Mouse (Mus musculus): ENCODE results near the gene Pepd. TPM values are rescaled to one million over a fixed set of nuclear protein-coding genes. Genes with fewer than 3 reads are reported as not detected.

The Pepd gene
- polyA plus RNA-seq, 1 experiment from 2014 or later: 43.3 TPM

GRCm38 (mm10) chr7:34933142-34933541, 21.0 kb downstream of the Pepd start:
- H3K9ac ChIP-seq: 0 out of 2 replicates have a peak overlapping the region, but pooled peaks have one; percentile 40
- H3K27me3 ChIP-seq (replicated peaks): no peaks in the 10 kb centered on the region
- H3K4me2 ChIP-seq: no peak overlapping the region
- no peak overlapping the region for H3K27ac ChIP-seq (replicated peaks)
- peaks cover 5% of the 10 kb centered on the region; the same call in 1 of the 2 replicates for H3K9me3 ChIP-seq
- no peak overlapping the region for H3K4me3 ChIP-seq
- 49% methylated on average over 3 of the region's 3 CpGs for WGBS
- peaks cover 27% of the 10 kb centered on the region for H3K4me1 ChIP-seq
- ATAC-seq (ENCODE audit: extremely low read depth, insufficient number of reproducible peaks, low FRiP score, low TSS enrichment): no peak
- peaks cover 38% of the 10 kb centered on the region for H3K36me3 ChIP-seq

GRCm38 (mm10) chr7:34936347-34936746, 24.2 kb downstream of the Pepd start:
- peaks cover 15% of the 10 kb centered on the region for H3K4me1 ChIP-seq
- H3K36me3 ChIP-seq: peaks cover 40% of the 10 kb centered on the region
- no peak overlapping the region for H3K4me3 ChIP-seq
- no peak overlapping the region for H3K4me2 ChIP-seq
- no peak overlapping the region for H3K27ac ChIP-seq (replicated peaks)
- H3K27me3 ChIP-seq (replicated peaks): no peaks in the 10 kb centered on the region
- no peak for ATAC-seq (ENCODE audit: extremely low read depth, insufficient number of reproducible peaks, low FRiP score, low TSS enrichment)
- 91% methylated on average over 2 of the region's 2 CpGs for WGBS
- H3K9me3 ChIP-seq: peaks cover 5% of the 10 kb centered on the region; the same call in 1 of the 2 replicates
- H3K9ac ChIP-seq: no peak overlapping the region

- Histone ChIP-seq H3K36me3 (peaks cover 51% of the 10 kb centered on the region), H3K9me3 (peaks cover 5% of the 10 kb centered on the region; the same call in 1 of the 2 replicates), H3K4me1 (peaks cover 9% of the 10 kb centered on the region; the same call in 1 of the 2 replicates), H3K4me2 (no peak overlapping the region), H3K27me3 (replicated peaks) (no peaks in the 10 kb centered on the region), H3K4me3 (no peak overlapping the region), H3K27ac (replicated peaks) (no peak overlapping the region), H3K9ac (no peak overlapping the region)
- WGBS: 73% methylated on average over 7 of the region's 7 CpGs
- ATAC-seq (ENCODE audit: extremely low read depth, insufficient number of reproducible peaks, low FRiP score, low TSS enrichment): no peak
Observed at GRCm38 (mm10) chr7:34938636-34939261, 26.6 kb downstream of the Pepd start.

- no peak overlapping the region for H3K4me2 ChIP-seq
- H3K36me3 ChIP-seq: peaks cover 54% of the 10 kb centered on the region
- H3K4me1 ChIP-seq: peaks cover 9% of the 10 kb centered on the region; the same call in 1 of the 2 replicates
- WGBS: 66% methylated on average over 14 of the region's 14 CpGs
- H3K9me3 ChIP-seq: peaks cover 5% of the 10 kb centered on the region; the same call in 1 of the 2 replicates
- no peak overlapping the region for H3K9ac ChIP-seq
- no peak for ATAC-seq (ENCODE audit: extremely low read depth, insufficient number of reproducible peaks, low FRiP score, low TSS enrichment)
- H3K27me3 ChIP-seq (replicated peaks): no peaks in the 10 kb centered on the region
- no peak overlapping the region for H3K27ac ChIP-seq (replicated peaks)
- H3K4me3 ChIP-seq: no peak overlapping the region
Observed at GRCm38 (mm10) chr7:34939262-34939951, 27.2 kb downstream of the Pepd start.

GRCm38 (mm10) chr7:34939952-34940312, 27.8 kb downstream of the Pepd start:
- Histone ChIP-seq H3K27me3 (replicated peaks) (no peaks in the 10 kb centered on the region), H3K9ac (no peak overlapping the region), H3K4me3 (no peak overlapping the region), H3K4me2 (no peak overlapping the region), H3K36me3 (peaks cover 54% of the 10 kb centered on the region), H3K4me1 (peaks cover 9% of the 10 kb centered on the region; the same call in 1 of the 2 replicates), H3K27ac (replicated peaks) (no peak overlapping the region), H3K9me3 (peaks cover 5% of the 10 kb centered on the region; the same call in 1 of the 2 replicates)
- ATAC-seq (ENCODE audit: extremely low read depth, insufficient number of reproducible peaks, low FRiP score, low TSS enrichment): no peak
- 54% methylated on average over 7 of the region's 7 CpGs for WGBS

GRCm38 (mm10) chr7:34943581-34944123, 31.5 kb downstream of the Pepd start:
- H3K4me1 ChIP-seq: peaks cover 9% of the 10 kb centered on the region; the same call in 1 of the 2 replicates
- H3K4me2 ChIP-seq: no peak overlapping the region
- peaks cover 50% of the 10 kb centered on the region for H3K36me3 ChIP-seq
- H3K9ac ChIP-seq: no peak overlapping the region
- whole genome bisulfite sequencing: 61% methylated on average over 4 of the region's 4 CpGs
- no peaks in the 10 kb centered on the region for H3K9me3 ChIP-seq
- no peak overlapping the region for H3K27ac ChIP-seq (replicated peaks)
- ATAC-seq (ENCODE audit: extremely low read depth, insufficient number of reproducible peaks, low FRiP score, low TSS enrichment): no peak
- no peak overlapping the region for H3K4me3 ChIP-seq
- H3K27me3 ChIP-seq (replicated peaks): no peaks in the 10 kb centered on the region

GRCm38 (mm10) chr7:34946269-34946925, 34.2 kb downstream of the Pepd start:
- no peak for ATAC-seq (ENCODE audit: extremely low read depth, insufficient number of reproducible peaks, low FRiP score, low TSS enrichment)
- Histone ChIP-seq H3K27me3 (replicated peaks) (no peaks in the 10 kb centered on the region), H3K36me3 (peaks cover 50% of the 10 kb centered on the region), H3K4me3 (no peak overlapping the region), H3K4me1 (no peaks in the 10 kb centered on the region), H3K4me2 (no peak overlapping the region), H3K27ac (replicated peaks) (no peak overlapping the region), H3K9me3 (no peaks in the 10 kb centered on the region), H3K9ac (no peak overlapping the region)
- WGBS: 80% methylated on average over 7 of the region's 7 CpGs

GRCm38 (mm10) chr7:34954548-34954947, 42.4 kb downstream of the Pepd start:
- ATAC-seq (ENCODE audit: extremely low read depth, insufficient number of reproducible peaks, low FRiP score, low TSS enrichment): no peak
- Histone ChIP-seq H3K36me3 (peaks cover 19% of the 10 kb centered on the region), H3K27ac (replicated peaks) (no peak overlapping the region), H3K9me3 (no peaks in the 10 kb centered on the region), H3K4me1 (peaks cover 6% of the 10 kb centered on the region; the same call in 1 of the 2 replicates), H3K4me3 (no peak overlapping the region), H3K9ac (no peak overlapping the region), H3K27me3 (replicated peaks) (no peaks in the 10 kb centered on the region), H3K4me2 (no peak overlapping the region)
- 81% methylated on average over 9 of the region's 9 CpGs for WGBS

GRCm38 (mm10) chr7:34955295-34955694, 43.1 kb downstream of the Pepd start:
- WGBS: 82% methylated on average over 3 of the region's 3 CpGs
- Histone ChIP-seq H3K4me2 (no peak overlapping the region), H3K9me3 (no peaks in the 10 kb centered on the region), H3K4me3 (no peak overlapping the region), H3K36me3 (peaks cover 19% of the 10 kb centered on the region), H3K4me1 (peaks cover 6% of the 10 kb centered on the region; the same call in 1 of the 2 replicates), H3K27ac (replicated peaks) (no peak overlapping the region), H3K9ac (no peak overlapping the region), H3K27me3 (replicated peaks) (no peaks in the 10 kb centered on the region)
- ATAC-seq (ENCODE audit: extremely low read depth, insufficient number of reproducible peaks, low FRiP score, low TSS enrichment): no peak

GRCm38 (mm10) chr7:34957138-34957537, 45.0 kb downstream of the Pepd start:
- Histone ChIP-seq H3K36me3 (peaks cover 16% of the 10 kb centered on the region), H3K9ac (no peak overlapping the region), H3K4me3 (no peak overlapping the region), H3K4me2 (no peak overlapping the region), H3K27ac (replicated peaks) (no peak overlapping the region), H3K4me1 (peaks cover 6% of the 10 kb centered on the region; the same call in 1 of the 2 replicates), H3K27me3 (replicated peaks) (no peaks in the 10 kb centered on the region), H3K9me3 (no peaks in the 10 kb centered on the region)
- no peak for ATAC-seq (ENCODE audit: extremely low read depth, insufficient number of reproducible peaks, low FRiP score, low TSS enrichment)
- 91% methylated on average over 8 of the region's 8 CpGs for WGBS

Measured in heart, embryonic 13.5 days (tissue).